Mouse (Mus musculus) heart, adult 2 months (tissue): ENCODE measurements around the gene Chst3.

Experiments used
- EP300 ChIP-seq: fragments of 200-500 bp; IDR thresholded peaks from 2 replicates; pipeline ENCODE4 v1.6.1; 2011; ENCODE audit warnings: low read depth, low read length, control low read depth; ENCODE audit not compliant: insufficient read depth
- POLR2A ChIP-seq: fragments of 200-500 bp; IDR thresholded peaks from 2 replicates; pipeline ENCODE4 v1.6.1; 2011; ENCODE audit warnings: mild to moderate bottlenecking, low read depth, low read length, control low read depth; ENCODE audit not compliant: insufficient read depth

DNA sequence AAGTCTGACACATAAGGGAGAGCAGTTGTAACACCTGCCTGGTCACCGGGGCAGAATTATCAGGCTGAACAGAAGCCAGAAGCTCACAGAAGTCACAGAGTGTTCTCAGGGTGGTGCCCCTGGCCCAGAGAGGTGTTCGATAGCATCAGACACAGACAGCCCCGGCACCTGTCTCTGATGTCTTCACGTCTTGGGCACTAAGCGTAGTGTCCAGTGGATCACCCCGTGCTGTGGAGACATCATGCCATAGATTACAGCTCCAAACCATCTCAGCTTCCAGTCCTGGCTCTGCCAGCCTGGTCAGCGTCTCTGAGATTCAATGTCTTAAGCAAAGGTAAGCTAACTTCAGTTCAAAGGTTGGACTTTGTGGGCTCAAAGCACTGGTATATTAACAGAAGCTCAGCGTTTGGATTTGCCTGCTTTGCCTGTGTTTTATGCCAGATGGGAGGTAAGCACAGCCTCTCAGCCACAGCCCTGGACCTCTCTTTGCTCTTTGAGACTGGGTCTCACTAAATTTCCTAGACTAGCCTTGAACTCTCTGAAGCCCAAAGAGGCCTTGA is 47.9 kb upstream of the Chst3 start:
- TF ChIP-seq POLR2A = no peak
- TF ChIP-seq EP300 = no peak
